ENCODE assay signal across 13 mouse cellular contexts in the genomic region with DNA sequence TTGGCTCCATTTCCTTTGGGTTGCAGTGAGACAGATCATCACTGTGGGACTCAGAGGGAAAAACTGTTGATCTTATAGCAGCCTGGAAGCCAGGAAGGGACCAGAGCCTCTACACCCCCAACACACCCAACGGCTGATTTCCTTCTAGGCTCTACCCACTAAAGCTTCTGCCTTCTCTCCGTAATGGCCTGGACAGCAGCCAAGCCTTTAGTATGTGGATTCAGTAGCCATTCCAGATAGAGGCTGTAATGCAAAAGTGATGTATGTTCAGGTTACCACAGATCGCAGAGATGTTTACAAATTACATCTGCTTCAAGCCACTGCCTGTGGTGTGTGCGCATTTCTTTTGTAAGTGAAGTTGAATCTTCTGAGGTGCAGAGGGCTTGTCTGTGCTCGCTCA. TPM values are rescaled to one million over a fixed set of nuclear protein-coding genes. Genes with fewer than 3 reads are reported as not detected.
"Had no signal": no experiment of that assay in that cellular context is flagged by ENCODE, and none has a peak within 500 bp of the region (broad histone marks: within the 10 kb centered on the region; RNA-seq: fewer than 3 reads in every experiment).

No protein-coding gene starts in this region.

- H3K9me3 ChIP-seq: liver, embryonic 13.5 days; midbrain, embryonic 13.5 days had no signal

- H3K9ac ChIP-seq: liver, embryonic 13.5 days; liver, postnatal 0 days; midbrain, embryonic 13.5 days had no signal

- H3K27ac ChIP-seq: left cerebral cortex, adult 2 months; liver, embryonic 13.5 days; midbrain, embryonic 13.5 days had no signal

- H3K36me3 ChIP-seq: liver, embryonic 13.5 days; midbrain, embryonic 13.5 days had no signal

- H3K4me3 ChIP-seq: left cerebral cortex, adult 2 months; liver, embryonic 13.5 days; midbrain, embryonic 13.5 days had no signal

- ATAC-seq: intestine, postnatal 0 days; liver, postnatal 0 days had no signal

- DNase-seq: kidney, adult 9 months; kidney, postnatal 14 days; liver; liver, embryonic 13.5 days; liver, postnatal 0 days; lung, postnatal 36 days; thymus, adult 18-20 months; thymus, postnatal 14 days had no signal

- H3K4me2 ChIP-seq: liver, embryonic 13.5 days; midbrain, embryonic 13.5 days had no signal

RNA-seq across cellular contexts. Expression of gene H2-Ob, which starts 21.8 kb away (rescaled TPM):
- polyA plus RNA-seq: limb, embryonic 11.5 days; midbrain, embryonic 13.5 days; neural tube, embryonic 14.5 days had no signal

RNA-seq across cellular contexts. Expression of gene H2-Aa, which starts 27.1 kb away (rescaled TPM):
- polyA plus RNA-seq: limb, embryonic 11.5 days had no signal
